ENCODE assay signal across 7 mouse cellular contexts in the genomic region with DNA sequence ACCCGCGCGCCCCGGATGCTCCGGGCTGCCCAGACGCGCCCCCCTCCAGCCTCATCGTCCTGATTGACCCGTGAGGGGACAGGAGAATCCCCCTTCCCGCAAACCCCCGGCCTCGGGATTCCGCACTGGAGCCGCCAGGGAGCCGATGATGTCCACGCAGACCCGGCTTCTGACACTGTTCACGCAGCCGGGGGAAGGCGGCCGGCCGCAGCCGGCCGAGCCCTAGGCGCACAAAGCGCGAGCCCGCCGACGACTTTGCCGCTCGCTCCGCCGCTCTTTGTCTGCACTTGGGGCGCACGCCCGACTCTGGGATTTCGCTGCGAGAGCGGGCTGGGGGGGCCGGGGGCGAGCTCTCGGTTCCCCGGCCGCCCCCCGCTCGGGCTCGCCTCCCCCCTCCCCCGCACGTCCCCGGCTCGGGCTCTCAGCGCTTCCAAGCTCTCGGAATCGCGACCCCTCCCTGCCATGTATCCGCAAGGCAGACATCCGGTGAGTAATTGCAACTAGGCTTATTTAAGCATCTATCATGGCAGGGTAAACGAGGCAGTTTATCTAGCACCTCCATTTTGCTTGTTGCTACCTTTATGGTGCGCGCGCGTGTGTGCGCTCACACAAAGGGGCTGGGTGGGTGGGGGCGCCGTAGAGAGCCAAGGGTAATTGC. TPM values are rescaled to one million over a fixed set of nuclear protein-coding genes. Genes with fewer than 3 reads are reported as not detected.
DNase-seq lines count a peak whose midpoint lies in the region; ATAC-seq lines count a peak whose summit lies in the region.

No protein-coding gene starts in this region.

- no peaks in the 10 kb centered on the region for H3K36me3 ChIP-seq in heart, embryonic 11.5 days (ENCODE audit: control insufficient read depth, insufficient read depth, low read length)
- H3K36me3 ChIP-seq in midbrain, embryonic 13.5 days = no peaks in the 10 kb centered on the region; the same call in 1 of the 2 replicates
- H3K36me3 ChIP-seq in splenic B cell, adult 2 months (ENCODE audit: control insufficient read depth, insufficient read depth, low read length, poor library complexity, severe bottlenecking) = no peaks in the 10 kb centered on the region; the same call in 1 of the 2 replicates

- peak; percentile 72 for DNase-seq in CD4-positive helper T cell, adult 2 months (ENCODE audit: low read depth, low spot score)
- DNase-seq in ES-CJ7 (ENCODE audit: low read depth, low spot score) = peak; percentile 62
- DNase-seq in cerebellum, postnatal 25 days = peak; percentile 70 to 77
- peak; percentile 46 to 71 for DNase-seq in kidney, postnatal 25 days
- DNase-seq in splenic B cell, adult 2 months (ENCODE audit: low read depth, low spot score) = peak; percentile 55

- peaks cover 55% of the 10 kb centered on the region for H3K4me1 ChIP-seq in heart, embryonic 11.5 days (ENCODE audit: control insufficient read depth, insufficient read depth, low read length)
- H3K4me1 ChIP-seq in midbrain, embryonic 13.5 days (replicated peaks) = peaks cover 66% of the 10 kb centered on the region

- H3K9me3 ChIP-seq in heart, embryonic 11.5 days (replicated peaks; ENCODE audit: control insufficient read depth, low read length) = no peaks in the 10 kb centered on the region
- H3K9me3 ChIP-seq in midbrain, embryonic 13.5 days = no peaks in the 10 kb centered on the region

- peak overlapping the region; percentile 96 for H3K4me2 ChIP-seq in heart, embryonic 11.5 days
- peak overlapping the region; percentile 94 for H3K4me2 ChIP-seq in midbrain, embryonic 13.5 days (replicated peaks)

- no peak for ATAC-seq in heart, embryonic 11.5 days (replicated peaks; ENCODE audit: insufficient number of reproducible peaks, low FRiP score, low TSS enrichment)
- no peak for ATAC-seq in midbrain, embryonic 13.5 days

- H3K9ac ChIP-seq in heart, embryonic 11.5 days (ENCODE audit: low read depth, low read length) = peak overlapping the region; percentile 93
- H3K9ac ChIP-seq in midbrain, embryonic 13.5 days (replicated peaks) = peak overlapping the region; percentile 99

- peak overlapping the region; percentile 88 for H3K4me3 ChIP-seq in heart, embryonic 11.5 days (ENCODE audit: low read depth, low read length)
- H3K4me3 ChIP-seq in midbrain, embryonic 13.5 days (replicated peaks) = peak overlapping the region; percentile 93

- H3K27ac ChIP-seq in heart, embryonic 11.5 days (ENCODE audit: low read depth, low read length) = peak overlapping the region; percentile 82
- H3K27ac ChIP-seq in midbrain, embryonic 13.5 days = peak overlapping the region; percentile 96

- peaks cover 20% of the 10 kb centered on the region for H3K27me3 ChIP-seq in heart, embryonic 11.5 days (ENCODE audit: control insufficient read depth, insufficient read depth, low read length)
- H3K27me3 ChIP-seq in midbrain, embryonic 13.5 days = no peaks in the 10 kb centered on the region
- H3K27me3 ChIP-seq in splenic B cell, adult 2 months (ENCODE audit: control insufficient read depth, insufficient read depth, low read length, poor library complexity, severe bottlenecking) = no peaks in the 10 kb centered on the region

- under 1% methylated on average over 57 of the region's 66 CpGs for WGBS in heart, embryonic 11.5 days (ENCODE audit: insufficient replicate concordance)
- WGBS in midbrain, embryonic 13.5 days = 1% methylated on average over 62 of the region's 66 CpGs

RNA-seq across cellular contexts. Expression of a gene that starts 0.9 kb away (rescaled TPM):
- 9.3 and 11.4 TPM in 2 replicates for polyA plus RNA-seq in heart, embryonic 11.5 days (2014; fragmentation: Nextera tagmentation; extraction: Ambion mirVana)
- polyA plus RNA-seq in midbrain, embryonic 13.5 days (2015; fragmentation: Nextera tagmentation; extraction: Ambion mirVana) = 40.7 and 50.8 TPM in 2 replicates
